Mouse (Mus musculus): ENCODE data around the gene Gm9747. TPM values are rescaled to one million over a fixed set of nuclear protein-coding genes. Genes with fewer than 3 reads are reported as not detected.

Gm9747 gene
- total RNA-seq, 2 experiments from 2014 or later: not detected

- intact Hi-C loops (cut with DNase I): loop anchor here (5.0 kb wide), 1 partner anchor 40 kb away; no protein-coding TSS in a partner anchor
- no peak for DNase-seq
These were observed 14.5 kb downstream of the Gm9747 start for GRCm38 (mm10) chr1:82247221-82247951.

- intact Hi-C loops (cut with DNase I): no loop called here
- DNase-seq: no peak
These were observed 21.0 kb downstream of the Gm9747 start for GRCm38 (mm10) chr1:82253789-82254445.

- intact Hi-C loops (cut with DNase I): no loop called here
- DNase-seq: peak; percentile 28 to 56
These were observed 24.5 kb downstream of the Gm9747 start for GRCm38 (mm10) chr1:82257457-82257856.

- intact Hi-C loops (cut with DNase I): no loop called here
- DNase-seq: no peak
These were observed 25.4 kb downstream of the Gm9747 start for GRCm38 (mm10) chr1:82258331-82258730.

- DNase-seq: no peak
- intact Hi-C loops (cut with DNase I): no loop called here
These were observed 27.1 kb downstream of the Gm9747 start for GRCm38 (mm10) chr1:82260055-82260454.

- no peak for DNase-seq
- intact Hi-C loops (cut with DNase I): no loop called here
These were observed 28.2 kb downstream of the Gm9747 start for GRCm38 (mm10) chr1:82261053-82261618.

GRCm38 (mm10) chr1:82261638-82262037, 28.7 kb downstream of the Gm9747 start:
- DNase-seq: no peak
- intact Hi-C loops (cut with DNase I): no loop called here

GRCm38 (mm10) chr1:82262331-82262730, 29.4 kb downstream of the Gm9747 start:
- DNase-seq: no peak
- intact Hi-C loops (cut with DNase I): no loop called here

GRCm38 (mm10) chr1:82267547-82267946, 34.6 kb downstream of the Gm9747 start:
- intact Hi-C loops (cut with DNase I): no loop called here
- DNase-seq: no peak

GRCm38 (mm10) chr1:82272231-82272630, 39.3 kb downstream of the Gm9747 start:
- intact Hi-C loops (cut with DNase I): no loop called here
- DNase-seq: no peak

GRCm38 (mm10) chr1:82273529-82273928, 40.6 kb downstream of the Gm9747 start:
- intact Hi-C loops (cut with DNase I): no loop called here

GRCm38 (mm10) chr1:82274361-82274760, 41.4 kb downstream of the Gm9747 start:
- no peak for DNase-seq

More at GRCm38 (mm10) chr1:82273529-82273928, 40.6 kb downstream of the Gm9747 start:
- DNase-seq: no peak

GRCm38 (mm10) chr1:82279768-82280167, 46.9 kb downstream of the Gm9747 start:
- intact Hi-C loops (cut with DNase I): loop anchor here (10.0 kb wide), 2 partner anchors 155 to 265 kb away; no protein-coding TSS in a partner anchor

More at GRCm38 (mm10) chr1:82274361-82274760, 41.4 kb downstream of the Gm9747 start:
- intact Hi-C loops (cut with DNase I): no loop called here

GRCm38 (mm10) chr1:82281823-82282222, 48.9 kb downstream of the Gm9747 start:
- DNase-seq: no peak
- intact Hi-C loops (cut with DNase I): loop anchor here (10.0 kb wide), 2 partner anchors 157 to 267 kb away; no protein-coding TSS in a partner anchor

More at GRCm38 (mm10) chr1:82279768-82280167, 46.9 kb downstream of the Gm9747 start:
- DNase-seq: no peak

GRCm38 (mm10) chr1:82282992-82283611, 50.2 kb downstream of the Gm9747 start:
- DNase-seq: peak; percentile 89 to 92
- intact Hi-C loops (cut with DNase I): loop anchor here (10.0 kb wide), 2 partner anchors 158 to 268 kb away; no protein-coding TSS in a partner anchor

GRCm38 (mm10) chr1:82283901-82284301, 51.0 kb downstream of the Gm9747 start:
- intact Hi-C loops (cut with DNase I): loop anchor here (10.0 kb wide), 2 partner anchors 159 to 269 kb away; no protein-coding TSS in a partner anchor
- DNase-seq: peak in 1 of 2 experiments; percentile 25

- intact Hi-C loops (cut with DNase I): loop anchor here (10.0 kb wide), 2 partner anchors 160 to 270 kb away; no protein-coding TSS in a partner anchor
- DNase-seq: no peak
These were observed 51.5 kb downstream of the Gm9747 start for GRCm38 (mm10) chr1:82284403-82284802.

Measured in heart, postnatal 14 days (tissue).